Comparison of ENCODE assay signal across 12 mouse cellular contexts in the genomic region with DNA sequence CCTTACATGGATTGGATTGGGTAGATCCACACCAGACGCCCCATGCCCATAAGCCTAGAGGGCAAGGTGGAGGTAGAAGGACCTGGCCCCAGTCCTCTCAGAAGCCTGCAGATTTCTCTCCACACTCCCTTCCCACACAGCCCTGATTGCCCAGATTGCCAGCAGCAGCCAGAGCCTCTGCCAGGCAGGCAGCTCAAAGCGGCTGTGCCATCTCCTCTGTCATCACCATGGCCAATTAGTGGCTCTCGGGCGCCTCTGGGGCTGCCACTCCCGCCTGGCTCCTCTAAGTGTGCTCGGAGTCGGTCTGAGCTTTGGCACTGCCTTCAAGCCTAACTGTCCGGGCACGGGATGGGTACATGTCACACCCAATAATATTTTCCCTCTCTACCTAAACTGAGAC. TPM values are rescaled to one million over a fixed set of nuclear protein-coding genes. Genes with fewer than 3 reads are reported as not detected.
DNase-seq lines count a peak whose midpoint lies in the region; ATAC-seq lines count a peak whose summit lies in the region.
"Had no signal": no experiment of that assay in that cellular context is flagged by ENCODE, and none has a peak within 500 bp of the region (broad histone marks: within the 10 kb centered on the region; RNA-seq: fewer than 3 reads in every experiment).

No protein-coding gene starts in this region.

- no peaks in the 10 kb centered on the region for H3K27me3 ChIP-seq in heart, embryonic 10.5 days (ENCODE audit: insufficient read depth, poor library complexity, severe bottlenecking)
- no peaks in the 10 kb centered on the region for H3K27me3 ChIP-seq in midbrain, embryonic 13.5 days
- H3K27me3 ChIP-seq: neural tube, embryonic 12.5 days had no signal

- no peak overlapping the region for H3K4me2 ChIP-seq in midbrain, embryonic 13.5 days (replicated peaks)
- H3K4me2 ChIP-seq: neural tube, embryonic 12.5 days had no signal

- peaks cover 25% of the 10 kb centered on the region for H3K4me1 ChIP-seq in heart, embryonic 10.5 days
- no peaks in the 10 kb centered on the region; the same call in 1 of the 2 replicates for H3K4me1 ChIP-seq in midbrain, embryonic 13.5 days (replicated peaks)
- H3K4me1 ChIP-seq: neural tube, embryonic 12.5 days had no signal

- H3K4me3 ChIP-seq in heart, embryonic 10.5 days, result no peak overlapping the region
- no peak overlapping the region for H3K4me3 ChIP-seq in midbrain, embryonic 13.5 days (replicated peaks)
- H3K4me3 ChIP-seq: neural tube, embryonic 12.5 days had no signal

- peak; percentile 37 to 42 for DNase-seq in cerebellum, adult 18-20 months
- no peak for DNase-seq in cerebellum, adult 8-10 months
- DNase-seq in heart, embryonic 10.5 days (ENCODE audit: low spot score), result no peak
- DNase-seq in heart, postnatal 25 days (ENCODE audit: low spot score), result no peak
- peak; percentile 46 for DNase-seq in fat pad, adult 2 months (ENCODE audit: extremely low read depth, low read depth, low spot score)
- peak; percentile 10 to 31 for DNase-seq in layer of hippocampus, adult 8-10 months (ENCODE audit: low spot score in 2 of 2)
- no peak for DNase-seq in lung, adult 18-20 months
- DNase-seq: kidney, postnatal 4 days; lung, postnatal 10 days; midbrain, embryonic 14.5 days had no signal

- no peak for ATAC-seq in midbrain, embryonic 13.5 days

- no peaks in the 10 kb centered on the region for H3K9me3 ChIP-seq in heart, embryonic 10.5 days
- H3K9me3 ChIP-seq in midbrain, embryonic 13.5 days, result no peaks in the 10 kb centered on the region
- H3K9me3 ChIP-seq: neural tube, embryonic 12.5 days had no signal

- no peak overlapping the region for H3K9ac ChIP-seq in midbrain, embryonic 13.5 days (replicated peaks)
- H3K9ac ChIP-seq: neural tube, embryonic 12.5 days had no signal

- intact Hi-C loops in heart, postnatal 25 days (cut with DNase I), result no loop called here

- peak overlapping the region; percentile 78 for H3K27ac ChIP-seq in heart, embryonic 10.5 days
- no peak overlapping the region for H3K27ac ChIP-seq in midbrain, embryonic 13.5 days
- H3K27ac ChIP-seq: neural tube, embryonic 12.5 days had no signal

- no peaks in the 10 kb centered on the region for H3K36me3 ChIP-seq in heart, embryonic 10.5 days
- no peaks in the 10 kb centered on the region for H3K36me3 ChIP-seq in midbrain, embryonic 13.5 days
- H3K36me3 ChIP-seq: neural tube, embryonic 12.5 days had no signal

- WGBS in heart, embryonic 10.5 days, result 86% methylated on average over 9 of the region's 9 CpGs
- WGBS in midbrain, embryonic 13.5 days, result 94% methylated on average over 9 of the region's 9 CpGs

RNA-seq across cellular contexts. Expression of a gene that starts 47.7 kb away (rescaled TPM):
- polyA plus RNA-seq in heart, embryonic 10.5 days (2016; fragmentation: Nextera tagmentation; extraction: Ambion mirVana), result 7.8 and 8.5 TPM in 2 replicates
- 1 to 10 TPM; 5.3 TPM for total RNA-seq in heart, postnatal 25 days (2021)
- total RNA-seq in layer of hippocampus, adult 8-10 months (2022), result 1 to 10 TPM in 1 of 4 experiments, under 1 TPM in 3; 0.43 to 1.5 (median 0.69) TPM
- 1.4 and 2.4 TPM in 2 replicates for polyA plus RNA-seq in midbrain, embryonic 13.5 days (2015; fragmentation: Nextera tagmentation; extraction: Ambion mirVana)

Comparison
In these comparisons a context has a peak if more than half of its experiments do, and no peak if none do; other contexts are left out.
1. DNase-seq: peak in cerebellum, adult 18-20 months (2 of 2), fat pad, adult 2 months (single experiment) and layer of hippocampus, adult 8-10 months (2 of 2); none in cerebellum, adult 8-10 months (single experiment), heart, embryonic 10.5 days (single experiment), heart, postnatal 25 days (single experiment) and lung, adult 18-20 months (0 of 2).